Mouse (Mus musculus) heart, adult 8-10 months (tissue): ENCODE data around the gene Itgb3. TPM values are rescaled to one million over a fixed set of nuclear protein-coding genes. Genes with fewer than 3 reads are reported as not detected.

Experiments
- DNase-seq: peaks from one replicate; pipeline ENCODE4 v3.0.0; 2022; ENCODE audit warnings: low spot score
- total RNA-seq, 4 experiments: library from RNA; stranded (reverse); gene quantifications; 2 replicates each; pipeline ENCODE4 v1.2.4; 2022

Gene Itgb3
- total RNA-seq, 4 experiments from 2014 or later: 2.2 to 4.1 (median 2.9) TPM

DNA sequence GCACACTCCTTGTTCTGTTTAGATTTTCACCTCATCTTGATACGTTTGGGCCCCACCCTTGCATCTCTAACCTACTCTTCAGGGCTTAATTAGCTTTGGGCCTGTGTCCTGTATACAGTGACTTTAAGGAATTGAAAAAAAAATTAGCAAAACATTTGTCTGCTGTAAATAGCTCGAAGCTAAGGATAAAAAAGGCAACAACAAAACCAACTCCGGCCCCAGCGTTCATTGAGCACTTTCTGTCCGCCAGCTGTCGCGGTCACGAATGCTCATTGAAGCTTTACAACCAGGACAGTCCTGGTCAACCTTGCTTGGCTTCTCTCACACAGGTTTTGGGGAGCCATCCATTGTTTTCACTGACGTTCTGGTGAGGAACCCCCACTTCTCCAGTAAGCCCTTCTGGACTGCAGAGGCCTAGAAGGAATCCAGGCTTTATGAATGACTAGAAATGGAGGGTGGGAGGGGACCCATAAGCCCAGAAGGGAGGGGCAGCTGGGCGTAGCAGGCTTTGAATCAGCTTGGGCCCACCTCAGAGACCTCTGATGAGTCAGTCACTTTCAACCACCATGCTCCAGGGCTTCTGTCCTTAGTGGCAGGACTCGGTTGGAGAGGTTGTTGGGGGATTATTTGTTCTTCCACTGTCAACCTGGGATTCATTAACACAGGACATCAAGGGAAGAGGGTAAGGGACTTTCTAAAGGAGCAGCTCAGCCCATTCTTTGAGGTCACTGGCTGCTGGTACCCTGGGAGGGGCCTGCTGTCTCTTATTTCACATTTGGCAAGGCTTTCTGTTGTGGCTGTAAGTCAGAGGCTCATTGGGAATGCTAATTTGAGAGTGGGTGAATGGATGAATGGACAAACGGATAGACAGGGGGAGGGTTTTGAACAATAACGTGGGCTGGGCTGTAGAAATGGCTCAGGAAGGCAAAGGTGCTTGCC, 11.6 kb downstream of the Itgb3 start:
- DNase-seq: no peak

- DNase-seq: no peak
These were observed 14.5 kb downstream of the Itgb3 start for GRCm38 (mm10) chr11:104622040-104622962.

DNA sequence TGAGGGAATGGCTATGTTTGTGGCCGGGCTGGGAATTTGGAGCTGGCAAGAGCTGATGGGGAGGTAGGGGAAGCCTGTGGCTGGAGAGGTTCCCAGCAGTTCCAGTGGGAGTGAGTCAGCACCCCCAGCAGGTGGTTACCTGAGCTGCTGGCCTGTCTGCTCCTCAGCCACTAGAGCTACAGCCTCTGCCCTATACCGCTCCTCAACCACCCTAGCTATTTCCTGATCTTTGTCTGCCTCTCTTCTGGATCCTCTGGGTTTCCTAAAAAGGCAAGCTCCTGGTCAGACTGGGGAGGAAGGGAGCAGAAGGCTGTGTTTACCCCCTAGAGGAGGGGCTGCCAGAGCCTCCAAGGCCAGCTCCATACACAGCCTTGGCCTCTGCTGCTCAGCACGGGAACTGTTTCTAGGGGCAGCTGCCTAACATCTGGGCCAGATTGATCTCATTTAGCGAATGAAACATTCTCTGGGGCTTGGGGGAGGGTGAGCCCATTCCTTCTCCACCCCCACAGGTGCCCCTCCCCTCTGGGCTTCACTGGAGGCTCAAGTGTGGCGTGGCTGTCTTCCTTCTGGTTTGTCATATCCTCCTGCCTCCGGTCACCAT, 17.1 kb downstream of the Itgb3 start:
- DNase-seq: peak; percentile 54

DNA sequence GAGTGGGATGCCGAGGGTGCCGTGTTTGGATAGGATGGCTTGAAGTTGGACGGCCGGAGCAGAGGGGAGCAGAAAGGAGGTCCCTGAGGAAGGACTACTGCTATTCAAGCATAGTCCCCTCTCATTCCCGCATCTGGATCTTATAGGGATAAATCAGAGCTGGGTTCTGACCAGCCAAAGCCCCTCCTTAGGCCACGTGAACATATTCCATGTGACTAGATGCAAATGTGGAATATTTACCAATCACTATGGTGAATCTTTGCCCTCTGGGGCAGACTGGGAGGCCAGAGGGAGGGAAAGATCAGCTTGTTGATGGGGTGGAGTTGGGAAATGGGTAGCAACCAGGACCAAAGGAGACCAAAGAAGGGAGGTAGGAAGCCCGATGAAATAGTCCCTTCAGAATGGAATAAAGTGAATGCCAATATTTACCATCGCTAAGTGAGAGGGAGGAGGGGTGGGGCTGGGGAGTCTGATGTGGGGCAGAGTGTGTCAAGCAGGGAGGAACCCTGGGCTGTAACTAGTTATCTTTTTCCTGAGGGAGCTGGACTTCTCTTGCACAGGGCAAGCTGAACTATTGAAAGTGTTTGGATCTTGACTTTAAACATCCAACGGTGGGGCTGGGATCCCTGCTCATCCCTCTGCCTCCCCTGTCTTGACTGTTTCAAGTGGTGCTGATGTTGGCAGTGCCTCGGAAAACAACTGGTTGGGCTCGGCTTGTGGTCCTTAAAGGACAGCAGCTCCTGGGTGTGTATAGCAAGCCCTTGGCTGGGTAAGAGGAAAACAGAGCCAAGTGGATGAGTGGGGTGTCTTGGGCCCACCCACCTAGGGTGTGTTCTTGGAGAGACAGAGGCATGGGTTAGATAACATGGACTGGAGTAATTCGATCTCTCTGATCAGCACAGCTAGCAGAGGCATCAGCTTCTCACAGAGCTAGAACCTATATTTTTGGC, 17.9 kb downstream of the Itgb3 start:
- DNase-seq: peak; percentile 62

- DNase-seq: no peak
These were observed 18.8 kb downstream of the Itgb3 start for GRCm38 (mm10) chr11:104626635-104627034.

DNA sequence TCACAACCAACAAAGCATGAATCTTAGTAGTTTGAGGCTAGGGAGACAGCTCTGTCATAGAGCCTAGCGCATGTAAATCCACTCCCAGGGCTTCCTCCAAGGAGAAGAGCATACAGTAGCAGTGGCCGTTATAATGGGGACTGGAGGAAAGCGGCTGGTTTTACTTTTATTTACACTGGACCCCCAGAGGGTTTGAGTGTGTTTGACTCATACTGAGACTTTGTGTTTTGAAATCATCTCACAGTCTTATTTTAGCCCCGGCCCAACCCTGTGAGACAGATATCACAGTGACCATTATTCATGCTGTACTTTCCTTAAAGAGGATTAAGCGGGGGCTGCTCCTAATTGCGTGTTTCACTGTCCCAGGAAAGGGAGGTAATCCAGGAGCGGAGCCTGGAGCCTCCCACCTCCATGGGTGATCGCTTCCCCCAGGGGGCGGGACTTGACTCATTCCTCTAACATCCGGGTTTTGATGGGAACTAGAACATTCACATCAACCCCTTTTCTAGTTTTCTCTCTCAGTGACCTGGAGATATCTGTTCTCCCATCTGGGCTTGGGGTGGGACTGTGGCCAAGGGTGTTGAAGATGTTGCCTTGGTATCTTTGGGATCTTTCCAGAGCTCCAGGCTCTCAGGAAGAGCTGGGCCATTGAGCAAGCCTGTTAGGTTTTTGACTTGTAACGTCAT, 20.0 kb downstream of the Itgb3 start:
- peak; percentile 37 for DNase-seq

DNA sequence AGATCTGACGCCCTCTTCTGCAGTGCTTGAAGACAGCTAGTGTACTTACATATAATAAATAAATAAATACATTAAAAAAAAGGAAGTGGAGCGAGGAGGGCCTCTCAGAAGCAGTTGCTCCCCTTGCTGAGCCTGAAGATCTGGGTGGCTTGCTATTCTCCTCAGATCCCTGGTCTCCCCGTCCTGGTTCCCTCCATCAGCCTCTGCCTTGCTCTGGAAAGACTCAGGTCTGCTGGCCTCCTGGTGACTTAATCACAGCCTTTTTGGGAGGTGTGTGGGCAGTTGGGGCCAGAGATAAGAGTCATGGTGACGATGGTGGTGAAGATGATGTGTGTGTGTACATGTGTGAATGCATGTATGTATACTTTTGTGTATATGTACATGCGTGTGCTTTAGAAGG, 20.8 kb downstream of the Itgb3 start:
- no peak for DNase-seq

GRCm38 (mm10) chr11:104630185-104630835, 22.5 kb downstream of the Itgb3 start:
- peak; percentile 30 for DNase-seq

DNA sequence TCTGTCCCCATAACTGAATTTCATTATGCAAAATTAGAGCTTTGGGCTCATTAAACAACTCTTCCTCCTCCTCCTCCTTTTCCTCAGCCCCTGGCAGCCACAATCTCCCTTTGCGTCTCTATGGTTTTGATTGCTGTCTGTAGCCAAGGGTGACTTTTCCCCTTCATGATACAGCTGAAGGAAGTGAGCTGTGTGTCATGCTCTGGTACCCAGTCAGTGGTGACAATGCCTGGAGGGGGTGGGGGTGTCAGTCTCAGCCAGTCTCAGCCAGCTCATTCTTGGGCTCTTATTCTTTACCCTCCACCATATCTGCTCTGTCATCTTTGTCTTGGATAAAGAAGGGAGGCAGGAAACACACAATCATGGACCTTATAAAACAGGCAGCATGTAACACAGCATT, 23.5 kb downstream of the Itgb3 start:
- no peak for DNase-seq

DNA sequence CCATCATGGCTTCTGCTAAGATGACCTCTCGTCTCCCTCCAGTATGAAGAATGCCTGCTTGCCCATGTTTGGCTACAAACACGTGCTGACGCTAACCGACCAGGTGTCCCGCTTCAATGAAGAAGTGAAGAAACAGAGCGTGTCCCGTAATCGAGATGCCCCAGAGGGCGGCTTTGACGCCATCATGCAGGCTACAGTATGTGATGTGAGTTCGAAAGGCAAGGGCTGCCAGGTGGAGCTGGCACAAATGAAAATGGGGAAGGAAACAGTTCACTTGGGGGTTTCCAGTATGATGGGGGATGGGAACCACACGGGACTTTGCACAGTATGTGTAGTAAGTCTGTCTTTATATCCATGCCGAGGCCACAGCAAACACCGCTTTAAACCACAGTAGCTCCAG, 29.2 kb downstream of the Itgb3 start:
- DNase-seq: no peak

DNA sequence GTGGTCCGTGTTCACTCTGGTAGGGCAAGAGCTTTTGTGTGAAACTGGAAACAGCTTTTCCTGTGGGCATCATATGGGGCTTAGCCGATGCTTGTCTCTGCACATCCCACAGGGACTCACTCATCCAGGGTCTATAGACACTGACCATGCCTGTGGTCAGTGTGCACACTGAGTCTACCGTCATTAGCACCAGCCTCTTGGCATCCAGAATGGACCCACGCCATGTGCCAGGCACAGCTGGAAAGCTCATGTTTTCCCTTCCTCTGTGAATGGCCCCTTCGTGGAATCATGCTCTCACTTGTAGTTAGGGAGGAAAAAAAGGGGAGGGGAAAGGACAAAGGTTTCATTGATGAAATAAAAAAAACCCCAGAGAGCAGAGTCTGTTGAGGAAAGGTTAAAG, 30.2 kb downstream of the Itgb3 start:
- no peak for DNase-seq

DNA sequence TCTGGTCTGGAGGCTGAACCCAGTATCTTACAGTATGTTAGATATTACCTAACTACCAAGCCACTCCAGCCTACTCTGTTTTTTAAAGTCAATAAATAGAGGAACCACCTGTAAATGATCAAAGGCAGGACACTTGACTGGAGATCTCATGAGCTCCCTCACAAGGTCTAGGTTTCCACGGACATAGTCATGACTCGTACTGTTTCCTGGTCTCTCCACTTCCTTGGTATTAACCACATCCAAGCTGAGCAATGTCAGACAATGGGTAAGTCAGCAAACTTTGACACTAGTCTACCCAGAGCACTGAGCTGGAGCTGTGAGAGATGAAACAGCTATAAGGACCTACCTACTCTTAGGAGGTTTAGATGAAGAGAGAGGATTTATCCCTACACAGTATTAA, 31.1 kb downstream of the Itgb3 start:
- DNase-seq: no peak

- DNase-seq: no peak
These were observed 31.8 kb downstream of the Itgb3 start for GRCm38 (mm10) chr11:104639634-104640033.

GRCm38 (mm10) chr11:104640894-104641293, 33.1 kb downstream of the Itgb3 start:
- DNase-seq: no peak

DNA sequence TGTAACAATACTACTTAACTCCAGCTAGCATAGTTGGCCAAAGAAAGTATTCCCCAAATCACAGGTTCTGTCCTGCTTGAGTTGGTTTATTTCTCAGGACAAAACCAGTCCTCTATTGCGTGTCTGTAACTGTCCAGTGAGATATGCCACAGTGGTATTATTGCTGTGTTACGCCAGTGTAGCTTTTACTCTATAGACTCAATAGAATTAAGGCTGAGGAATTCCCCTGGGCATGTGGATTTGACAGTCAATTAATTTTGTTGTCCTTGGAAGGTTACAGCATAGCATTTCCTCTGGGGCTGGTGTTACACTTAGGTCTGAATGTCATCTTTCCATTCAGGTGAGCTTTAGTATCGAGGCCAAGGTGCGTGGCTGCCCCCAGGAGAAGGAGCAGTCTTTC, 35.4 kb downstream of the Itgb3 start:
- no peak for DNase-seq

DNA sequence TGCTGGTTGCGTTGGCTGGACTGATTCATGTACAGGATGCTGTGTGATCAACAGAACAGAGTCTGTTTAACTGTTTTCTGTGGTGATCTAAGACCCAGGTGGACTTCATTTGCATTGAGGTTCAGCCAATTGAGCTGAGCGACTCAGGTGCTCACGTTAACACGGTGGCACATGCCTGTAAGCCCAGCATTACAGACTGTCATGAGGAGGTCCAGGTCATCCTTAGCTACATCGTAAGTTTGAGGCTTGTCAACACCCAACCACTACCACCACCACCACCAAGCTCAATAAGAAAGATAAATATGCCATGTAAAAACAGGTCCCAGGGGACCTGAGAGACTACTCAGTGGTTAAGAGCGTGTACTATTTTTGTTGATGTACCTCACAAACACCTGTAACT, 37.6 kb downstream of the Itgb3 start:
- no peak for DNase-seq

DNA sequence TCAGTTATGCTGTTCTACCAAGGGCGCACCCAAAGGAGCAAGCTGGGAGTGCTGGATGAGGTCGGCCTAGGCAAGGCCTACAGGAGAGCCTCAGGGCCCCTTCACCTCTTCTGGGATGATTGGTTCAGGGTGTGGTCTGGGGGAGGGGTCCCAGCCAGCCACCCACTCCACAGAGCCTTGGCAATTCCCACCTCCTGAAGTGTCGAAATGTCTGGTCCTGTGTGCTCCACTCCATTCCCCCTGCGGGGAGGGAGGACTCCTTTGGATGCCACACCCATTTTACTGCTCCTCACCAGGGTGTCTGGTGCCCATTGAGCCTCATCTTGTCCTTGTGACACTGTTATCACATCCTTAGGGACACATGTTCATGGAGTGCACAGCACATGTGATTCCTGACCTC, 38.4 kb downstream of the Itgb3 start:
- no peak for DNase-seq

- no peak for DNase-seq
These were observed 38.8 kb downstream of the Itgb3 start for GRCm38 (mm10) chr11:104646611-104647010.

DNA sequence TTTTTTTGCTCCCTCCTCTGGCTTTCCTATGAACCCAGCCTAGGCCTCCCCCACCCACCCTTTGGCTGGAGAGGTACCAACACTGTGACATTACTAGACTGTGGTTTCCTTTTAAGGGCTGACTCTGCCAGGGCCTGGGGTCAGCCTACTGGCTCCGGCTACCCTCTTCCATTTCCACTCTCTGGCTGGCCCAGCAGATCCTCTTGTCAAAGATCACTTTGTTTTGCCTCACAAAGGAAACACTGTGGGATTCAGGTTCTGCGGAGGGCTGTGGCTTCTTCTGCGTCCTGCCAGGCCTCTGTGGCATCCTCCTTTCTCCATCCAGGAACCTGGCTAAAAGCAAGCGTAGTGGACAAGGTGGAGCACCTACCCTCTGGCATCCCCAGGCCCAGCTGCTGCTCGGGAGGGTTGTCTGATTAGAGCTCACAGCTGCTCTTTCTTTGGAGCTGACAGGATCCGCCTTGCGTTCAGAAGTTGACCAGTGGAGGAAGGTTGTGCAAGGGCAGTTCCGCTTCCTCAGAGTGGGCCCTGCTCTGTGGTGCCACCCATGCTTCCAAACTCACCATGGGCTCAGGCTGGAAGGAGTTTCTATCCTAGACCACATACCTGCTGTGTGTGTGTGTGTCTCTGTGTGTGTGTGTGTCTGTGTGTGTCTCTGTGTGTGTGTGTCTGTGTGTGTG, 39.5 kb downstream of the Itgb3 start:
- no peak for DNase-seq
